Mouse (Mus musculus): Measurements from ENCODE around the gene Slc22a16. TPM values are rescaled to one million over a fixed set of nuclear protein-coding genes. Genes with fewer than 3 reads are reported as not detected.
"Not testable (repeated sequence)": the region's sequence is repeated elsewhere in the genome, so short reads cannot be mapped to it uniquely, and the experiment has no call there.

The Slc22a16 gene
- polyA plus RNA-seq, 1 experiment: not detected

GRCm38 (mm10) chr10:40528668-40529067 lies 41.5 kb upstream of the Slc22a16 start:
- peaks cover 6% of the 10 kb centered on the region; the same call in 1 of the 2 replicates for H3K4me1 ChIP-seq (ENCODE audit: control insufficient read depth, insufficient read depth, low read length)
- H3K27ac ChIP-seq (ENCODE audit: insufficient read depth, low read length): no peak overlapping the region
- H3K4me3 ChIP-seq (ENCODE audit: insufficient read depth, low read length): no peak overlapping the region
- TF ChIP-seq CTCF (IDR thresholded peaks at IDR 0.05; ENCODE audit: borderline replicate concordance, insufficient read depth, low read length) (no peak), POLR2A (IDR thresholded peaks at IDR 0.05; ENCODE audit: low read depth, low read length) (no peak)

GRCm38 (mm10) chr10:40529617-40530016 lies 40.5 kb upstream of the Slc22a16 start:
- Histone ChIP-seq H3K4me3 (ENCODE audit: insufficient read depth, low read length) (no peak overlapping the region), H3K4me1 (ENCODE audit: control insufficient read depth, insufficient read depth, low read length) (0 out of 2 replicates have a peak, but pooled peaks cover 6% of the 10 kb centered on the region), H3K27ac (ENCODE audit: insufficient read depth, low read length) (no peak overlapping the region)
- peak; percentile 4; the same call in 1 of the 2 replicates for TF ChIP-seq CTCF (IDR thresholded peaks at IDR 0.05; ENCODE audit: borderline replicate concordance, insufficient read depth, low read length)
- TF ChIP-seq POLR2A (IDR thresholded peaks at IDR 0.05; ENCODE audit: low read depth, low read length): no peak

GRCm38 (mm10) chr10:40530661-40531060 lies 39.5 kb upstream of the Slc22a16 start:
- H3K4me1 ChIP-seq (ENCODE audit: control insufficient read depth, insufficient read depth, low read length): 0 out of 2 replicates have a peak, but pooled peaks cover 6% of the 10 kb centered on the region

GRCm38 (mm10) chr10:40532586-40532985 lies 37.5 kb upstream of the Slc22a16 start:
- H3K4me1 ChIP-seq (ENCODE audit: control insufficient read depth, insufficient read depth, low read length); H3K4me3 ChIP-seq (ENCODE audit: insufficient read depth, low read length); H3K27ac ChIP-seq (ENCODE audit: insufficient read depth, low read length): not testable (repeated sequence)

More at GRCm38 (mm10) chr10:40530661-40531060, 39.5 kb upstream of the Slc22a16 start:
- Histone ChIP-seq H3K27ac (ENCODE audit: insufficient read depth, low read length) (no peak overlapping the region), H3K4me3 (ENCODE audit: insufficient read depth, low read length) (no peak overlapping the region)
- TF ChIP-seq CTCF (IDR thresholded peaks at IDR 0.05; ENCODE audit: borderline replicate concordance, insufficient read depth, low read length) (no peak), POLR2A (IDR thresholded peaks at IDR 0.05; ENCODE audit: low read depth, low read length) (no peak)

- H3K4me3 ChIP-seq (ENCODE audit: insufficient read depth, low read length): no peak overlapping the region
- TF ChIP-seq POLR2A (IDR thresholded peaks at IDR 0.05; ENCODE audit: low read depth, low read length) (no peak), CTCF (IDR thresholded peaks at IDR 0.05; ENCODE audit: borderline replicate concordance, insufficient read depth, low read length) (no peak)
- no peaks in the 10 kb centered on the region for H3K4me1 ChIP-seq (ENCODE audit: control insufficient read depth, insufficient read depth, low read length)
- no peak overlapping the region for H3K27ac ChIP-seq (ENCODE audit: insufficient read depth, low read length)
These were observed 28.8 kb upstream of the Slc22a16 start for GRCm38 (mm10) chr10:40541351-40541750.

- Histone ChIP-seq H3K27ac (ENCODE audit: insufficient read depth, low read length) (no peak overlapping the region), H3K4me3 (ENCODE audit: insufficient read depth, low read length) (no peak overlapping the region)
These were observed 20.8 kb upstream of the Slc22a16 start for GRCm38 (mm10) chr10:40549317-40549716.

GRCm38 (mm10) chr10:40551801-40552200 lies 18.3 kb upstream of the Slc22a16 start:
- TF ChIP-seq POLR2A (IDR thresholded peaks at IDR 0.05; ENCODE audit: low read depth, low read length) (no peak), CTCF (IDR thresholded peaks at IDR 0.05; ENCODE audit: borderline replicate concordance, insufficient read depth, low read length) (no peak)
- Histone ChIP-seq H3K4me3 (ENCODE audit: insufficient read depth, low read length) (no peak overlapping the region), H3K27ac (ENCODE audit: insufficient read depth, low read length) (peak overlapping the region; percentile 68), H3K4me1 (ENCODE audit: control insufficient read depth, insufficient read depth, low read length) (no peaks in the 10 kb centered on the region; the same call in 1 of the 2 replicates)

More at GRCm38 (mm10) chr10:40549317-40549716, 20.8 kb upstream of the Slc22a16 start:
- no peaks in the 10 kb centered on the region; the same call in 1 of the 2 replicates for H3K4me1 ChIP-seq (ENCODE audit: control insufficient read depth, insufficient read depth, low read length)
- no peak for TF ChIP-seq POLR2A (IDR thresholded peaks at IDR 0.05; ENCODE audit: low read depth, low read length)

GRCm38 (mm10) chr10:40565695-40566094 lies 4.4 kb upstream of the Slc22a16 start:
- not testable (repeated sequence) for H3K4me3 ChIP-seq (ENCODE audit: insufficient read depth, low read length); H3K27ac ChIP-seq (ENCODE audit: insufficient read depth, low read length); H3K4me1 ChIP-seq (ENCODE audit: control insufficient read depth, insufficient read depth, low read length)

- Histone ChIP-seq H3K4me1 (ENCODE audit: control insufficient read depth, insufficient read depth, low read length) (no peaks in the 10 kb centered on the region), H3K4me3 (ENCODE audit: insufficient read depth, low read length) (no peak overlapping the region), H3K27ac (ENCODE audit: insufficient read depth, low read length) (no peak overlapping the region)
- no peak for TF ChIP-seq CTCF (IDR thresholded peaks at IDR 0.05; ENCODE audit: borderline replicate concordance, insufficient read depth, low read length)
- no peak for TF ChIP-seq POLR2A (IDR thresholded peaks at IDR 0.05; ENCODE audit: low read depth, low read length)
These were observed 5.9 kb downstream of the Slc22a16 start for GRCm38 (mm10) chr10:40575912-40576634.

- no peak overlapping the region for H3K4me3 ChIP-seq (ENCODE audit: insufficient read depth, low read length)
- no peak overlapping the region for H3K27ac ChIP-seq (ENCODE audit: insufficient read depth, low read length)
- no peak for TF ChIP-seq CTCF (IDR thresholded peaks at IDR 0.05; ENCODE audit: borderline replicate concordance, insufficient read depth, low read length)
- no peak for TF ChIP-seq POLR2A (IDR thresholded peaks at IDR 0.05; ENCODE audit: low read depth, low read length)
- H3K4me1 ChIP-seq (ENCODE audit: control insufficient read depth, insufficient read depth, low read length): no peaks in the 10 kb centered on the region
These were observed 13.6 kb downstream of the Slc22a16 start for GRCm38 (mm10) chr10:40583584-40584255.

Data from embryonic fibroblast, embryonic 13.5 days (primary cell).